In genomic region chr14:16242193-16242815, GRCm38 (mm10) we compare ENCODE assay signal across 8 mouse cellular contexts. TPM values are rescaled to one million over a fixed set of nuclear protein-coding genes. Genes with fewer than 3 reads are reported as not detected.
DNase-seq lines count a peak whose midpoint lies in the region; ATAC-seq lines count a peak whose summit lies in the region.

No protein-coding gene starts in this region.

- H3K36me3 ChIP-seq in embryonic facial prominence, embryonic 11.5 days (replicated peaks; ENCODE audit: control insufficient read depth, insufficient read depth, low read depth, low read length): no peaks in the 10 kb centered on the region
- H3K36me3 ChIP-seq in hindbrain, embryonic 14.5 days (replicated peaks; ENCODE audit: control insufficient read depth, insufficient read depth): no peaks in the 10 kb centered on the region
- H3K36me3 ChIP-seq in midbrain, embryonic 10.5 days: 0 out of 2 replicates have a peak, but pooled peaks cover 3% of the 10 kb centered on the region

- no peak overlapping the region for H3K27ac ChIP-seq in embryonic facial prominence, embryonic 11.5 days (replicated peaks; ENCODE audit: low read depth, low read length)
- H3K27ac ChIP-seq in hindbrain, embryonic 14.5 days: no peak overlapping the region
- H3K27ac ChIP-seq in midbrain, embryonic 10.5 days (replicated peaks): peak overlapping the region; percentile 88; the same call in 1 of the 2 replicates

- H3K4me1 ChIP-seq in embryonic facial prominence, embryonic 11.5 days (ENCODE audit: control insufficient read depth, insufficient read depth, low read length): no peaks in the 10 kb centered on the region
- peaks cover 12% of the 10 kb centered on the region; the same call in 1 of the 2 replicates for H3K4me1 ChIP-seq in hindbrain, embryonic 14.5 days (replicated peaks; ENCODE audit: control insufficient read depth, insufficient read depth, low read length)
- H3K4me1 ChIP-seq in midbrain, embryonic 10.5 days: peaks cover 17% of the 10 kb centered on the region

- H3K9ac ChIP-seq in embryonic facial prominence, embryonic 11.5 days (replicated peaks; ENCODE audit: low read length): no peak overlapping the region
- H3K9ac ChIP-seq in hindbrain, embryonic 14.5 days: 0 out of 2 replicates have a peak overlapping the region, but pooled peaks have one; percentile 73

- no peaks in the 10 kb centered on the region for H3K27me3 ChIP-seq in embryonic facial prominence, embryonic 11.5 days (ENCODE audit: control insufficient read depth, insufficient read depth, low read length)
- no peaks in the 10 kb centered on the region for H3K27me3 ChIP-seq in hindbrain, embryonic 14.5 days (ENCODE audit: control insufficient read depth, insufficient read depth, low read length)
- no peaks in the 10 kb centered on the region for H3K27me3 ChIP-seq in midbrain, embryonic 10.5 days (ENCODE audit: low read depth, poor library complexity, severe bottlenecking)

- H3K4me3 ChIP-seq in embryonic facial prominence, embryonic 11.5 days (ENCODE audit: low read depth, low read length): no peak overlapping the region
- H3K4me3 ChIP-seq in hindbrain, embryonic 14.5 days (replicated peaks; ENCODE audit: low read length): peak overlapping the region; percentile 53; the same call in 1 of the 2 replicates
- peak overlapping the region; percentile 63 for H3K4me3 ChIP-seq in midbrain, embryonic 10.5 days

- WGBS in embryonic facial prominence, embryonic 11.5 days: 96% methylated on average over 10 of the region's 10 CpGs
- WGBS in hindbrain, embryonic 14.5 days: 99% methylated on average over 10 of the region's 10 CpGs
- 98% methylated on average over 10 of the region's 10 CpGs for WGBS in midbrain, embryonic 10.5 days

- H3K9me3 ChIP-seq in embryonic facial prominence, embryonic 11.5 days (replicated peaks; ENCODE audit: control insufficient read depth, low read length): no peaks in the 10 kb centered on the region; the same call in 1 of the 2 replicates
- H3K9me3 ChIP-seq in hindbrain, embryonic 14.5 days (ENCODE audit: control insufficient read depth, low read length): no peaks in the 10 kb centered on the region
- H3K9me3 ChIP-seq in midbrain, embryonic 10.5 days (replicated peaks): peaks cover 4% of the 10 kb centered on the region

- DNase-seq in lung, adult 18-20 months: peak; percentile 9 to 23
- no peak for DNase-seq in lung, postnatal 14 days
- no peak for DNase-seq in embryonic facial prominence, embryonic 11.5 days (ENCODE audit: low spot score)
- DNase-seq in hindbrain, embryonic 14.5 days (ENCODE audit: low spot score): no peak
- no peak for DNase-seq in midbrain, embryonic 10.5 days (ENCODE audit: low spot score)
- no peak for DNase-seq in spleen, adult 12 weeks (ENCODE audit: low spot score)
- DNase-seq in gastrocnemius, postnatal 14 days: no peak
- no peak for DNase-seq in left cerebral cortex, adult 8-10 months (ENCODE audit: low spot score in 2 of 2)

- intact Hi-C loops in gastrocnemius, postnatal 14 days (cut with DNase I; ENCODE audit: low total_unique reads): loop anchor here (10.0 kb wide), 1 partner anchor 122 kb away; the partner anchor contains the start of gene Top2b

- H3K4me2 ChIP-seq in embryonic facial prominence, embryonic 11.5 days (ENCODE audit: low read depth, low read length): peak overlapping the region; percentile 62
- H3K4me2 ChIP-seq in hindbrain, embryonic 14.5 days (replicated peaks): peak overlapping the region; percentile 67

- ATAC-seq in embryonic facial prominence, embryonic 11.5 days (replicated peaks; ENCODE audit: insufficient number of reproducible peaks, low FRiP score, low TSS enrichment, low read depth): no peak
- ATAC-seq in hindbrain, embryonic 14.5 days (ENCODE audit: low FRiP score): no peak

RNA-seq across cellular contexts. Expression of gene Ngly1, which starts 6.8 kb away (rescaled TPM):
- polyA plus RNA-seq in embryonic facial prominence, embryonic 11.5 days (2014; fragmentation: Nextera tagmentation; extraction: Ambion mirVana): 30.4 and 31.0 TPM in 2 replicates
- polyA plus RNA-seq in hindbrain, embryonic 14.5 days (2014; fragmentation: Nextera tagmentation; extraction: Ambion mirVana): 27.8 and 30.6 TPM in 2 replicates
- 14.3 and 18.5 TPM in 2 replicates for polyA plus RNA-seq in midbrain, embryonic 10.5 days (2016; fragmentation: Nextera tagmentation; extraction: Ambion mirVana)
- 10 to 100 TPM; 40.5 to 44.1 TPM for total RNA-seq in gastrocnemius, postnatal 14 days (2021)
- total RNA-seq in left cerebral cortex, adult 8-10 months (2022): 10 to 100 TPM; 29.6 to 31.0 (median 30.4) TPM

RNA-seq across cellular contexts. Expression of gene Oxsm, which starts 7.3 kb away (rescaled TPM):
- 0.88 and 1.3 TPM in 2 replicates for polyA plus RNA-seq in embryonic facial prominence, embryonic 11.5 days (2014; fragmentation: Nextera tagmentation; extraction: Ambion mirVana)
- 1.5 and 2.0 TPM in 2 replicates for polyA plus RNA-seq in hindbrain, embryonic 14.5 days (2014; fragmentation: Nextera tagmentation; extraction: Ambion mirVana)
- polyA plus RNA-seq in midbrain, embryonic 10.5 days (2016; fragmentation: Nextera tagmentation; extraction: Ambion mirVana): 1.7 and 1.9 TPM in 2 replicates
- 10 to 100 TPM; 10.1 to 12.1 TPM for total RNA-seq in gastrocnemius, postnatal 14 days (2021)
- 10 to 100 TPM; 11.0 to 14.2 (median 12.4) TPM for total RNA-seq in left cerebral cortex, adult 8-10 months (2022)

Comparison
In these comparisons a context has a peak if more than half of its experiments do, and no peak if none do; other contexts are left out.
1. DNase-seq: peak in lung, adult 18-20 months (2 of 2); none in lung, postnatal 14 days (single experiment), embryonic facial prominence, embryonic 11.5 days (single experiment), hindbrain, embryonic 14.5 days (single experiment), midbrain, embryonic 10.5 days (single experiment), spleen, adult 12 weeks (single experiment), gastrocnemius, postnatal 14 days (single experiment) and left cerebral cortex, adult 8-10 months (0 of 2).